Mouse (Mus musculus): ENCODE data around the gene Esrrg. TPM values are rescaled to one million over a fixed set of nuclear protein-coding genes. Genes with fewer than 3 reads are reported as not detected.

Esrrg gene
- polyA plus RNA-seq, 1 experiment = 0.27 TPM

- Histone ChIP-seq H3K36me3 (ENCODE audit: control insufficient read depth, insufficient read depth, low read length) (no peaks in the 10 kb centered on the region), H3K27ac (ENCODE audit: insufficient read depth, low read length) (no peak overlapping the region), H3K4me3 (ENCODE audit: extremely low read depth, insufficient read depth, insufficient read length) (no peak overlapping the region), H3K4me1 (ENCODE audit: control insufficient read depth, insufficient read depth, insufficient read length) (no peaks in the 10 kb centered on the region), H3K27me3 (ENCODE audit: control insufficient read depth, insufficient read depth, low read length) (no peaks in the 10 kb centered on the region)
- WGBS = 91% methylated on average over 20 of the region's 20 CpGs
- DNase-seq (ENCODE audit: low read depth in 1 of 2, low spot score in 2 of 2) = no peak
- TF ChIP-seq CTCF (IDR thresholded peaks at IDR 0.05; ENCODE audit: extremely low read depth, insufficient read depth, insufficient read length, insufficient replicate concordance) (no peak), POLR2A (IDR thresholded peaks at IDR 0.05; ENCODE audit: low read depth, low read length) (no peak)
These were observed 367.1 kb downstream of the Esrrg start for GRCm38 (mm10) chr1:187975465-187976352.

GRCm38 (mm10) chr1:187976353-187976730, 367.8 kb downstream of the Esrrg start:
- 36% methylated on average over 9 of the region's 9 CpGs for WGBS
- H3K27ac ChIP-seq (ENCODE audit: insufficient read depth, low read length) = no peak overlapping the region

DNA sequence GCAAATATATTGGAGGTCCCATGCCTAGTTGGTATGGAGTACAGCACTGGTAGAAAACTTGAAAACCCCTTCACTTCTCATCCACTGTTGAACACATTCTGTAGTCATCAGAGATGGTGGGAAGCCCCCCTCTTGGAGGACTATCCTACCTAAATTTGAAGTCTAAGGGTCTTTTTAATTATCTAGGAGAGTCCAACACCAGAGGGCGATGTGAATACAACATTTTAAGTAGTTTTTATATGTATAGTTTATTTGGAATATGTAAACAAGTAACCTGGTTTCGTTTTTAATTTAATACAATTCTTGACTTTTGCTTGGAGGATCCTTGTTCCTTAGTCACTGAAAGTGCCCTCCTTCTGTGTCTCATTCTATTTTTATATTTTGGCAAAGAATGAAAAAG, 372.4 kb downstream of the Esrrg start:
- DNase-seq (ENCODE audit: low read depth in 1 of 2, low spot score in 2 of 2) = no peak
- Histone ChIP-seq H3K36me3 (ENCODE audit: control insufficient read depth, insufficient read depth, low read length) (no peaks in the 10 kb centered on the region), H3K27ac (ENCODE audit: insufficient read depth, low read length) (no peak overlapping the region), H3K4me3 (ENCODE audit: extremely low read depth, insufficient read depth, insufficient read length) (no peak overlapping the region), H3K27me3 (ENCODE audit: control insufficient read depth, insufficient read depth, low read length) (no peaks in the 10 kb centered on the region), H3K4me1 (ENCODE audit: control insufficient read depth, insufficient read depth, insufficient read length) (no peaks in the 10 kb centered on the region)
- WGBS = 62% methylated on average over 2 of the region's 2 CpGs
- TF ChIP-seq POLR2A (IDR thresholded peaks at IDR 0.05; ENCODE audit: low read depth, low read length) (no peak), CTCF (IDR thresholded peaks at IDR 0.05; ENCODE audit: extremely low read depth, insufficient read depth, insufficient read length, insufficient replicate concordance) (no peak)

More at GRCm38 (mm10) chr1:187976353-187976730, 367.8 kb downstream of the Esrrg start:
- H3K27me3 ChIP-seq (ENCODE audit: control insufficient read depth, insufficient read depth, low read length) = no peaks in the 10 kb centered on the region
- no peak overlapping the region for H3K4me3 ChIP-seq (ENCODE audit: extremely low read depth, insufficient read depth, insufficient read length)
- H3K4me1 ChIP-seq (ENCODE audit: control insufficient read depth, insufficient read depth, insufficient read length) = no peaks in the 10 kb centered on the region
- no peak for TF ChIP-seq CTCF (IDR thresholded peaks at IDR 0.05; ENCODE audit: extremely low read depth, insufficient read depth, insufficient read length, insufficient replicate concordance)
- TF ChIP-seq POLR2A (IDR thresholded peaks at IDR 0.05; ENCODE audit: low read depth, low read length) = no peak
- DNase-seq (ENCODE audit: low read depth in 1 of 2, low spot score in 2 of 2) = no peak
- H3K36me3 ChIP-seq (ENCODE audit: control insufficient read depth, insufficient read depth, low read length) = no peaks in the 10 kb centered on the region

GRCm38 (mm10) chr1:187983177-187983576, 374.6 kb downstream of the Esrrg start:
- 65% methylated on average over 4 of the region's 4 CpGs for WGBS
- H3K4me1 ChIP-seq (ENCODE audit: control insufficient read depth, insufficient read depth, insufficient read length) = no peaks in the 10 kb centered on the region
- H3K27me3 ChIP-seq (ENCODE audit: control insufficient read depth, insufficient read depth, low read length) = no peaks in the 10 kb centered on the region
- no peak for TF ChIP-seq POLR2A (IDR thresholded peaks at IDR 0.05; ENCODE audit: low read depth, low read length)
- TF ChIP-seq CTCF (IDR thresholded peaks at IDR 0.05; ENCODE audit: extremely low read depth, insufficient read depth, insufficient read length, insufficient replicate concordance) = no peak
- H3K27ac ChIP-seq (ENCODE audit: insufficient read depth, low read length) = no peak overlapping the region
- DNase-seq (ENCODE audit: low read depth in 1 of 2, low spot score in 2 of 2) = no peak
- no peak overlapping the region for H3K4me3 ChIP-seq (ENCODE audit: extremely low read depth, insufficient read depth, insufficient read length)
- no peaks in the 10 kb centered on the region for H3K36me3 ChIP-seq (ENCODE audit: control insufficient read depth, insufficient read depth, low read length)

- TF ChIP-seq CTCF (IDR thresholded peaks at IDR 0.05; ENCODE audit: extremely low read depth, insufficient read depth, insufficient read length, insufficient replicate concordance) (no peak), POLR2A (IDR thresholded peaks at IDR 0.05; ENCODE audit: low read depth, low read length) (no peak)
- DNase-seq (ENCODE audit: low read depth in 1 of 2, low spot score in 2 of 2) = no peak
- no peaks in the 10 kb centered on the region for H3K4me1 ChIP-seq (ENCODE audit: control insufficient read depth, insufficient read depth, insufficient read length)
- H3K4me3 ChIP-seq (ENCODE audit: extremely low read depth, insufficient read depth, insufficient read length) = no peak overlapping the region
- H3K27me3 ChIP-seq (ENCODE audit: control insufficient read depth, insufficient read depth, low read length) = no peaks in the 10 kb centered on the region
- no peaks in the 10 kb centered on the region for H3K36me3 ChIP-seq (ENCODE audit: control insufficient read depth, insufficient read depth, low read length)
- H3K27ac ChIP-seq (ENCODE audit: insufficient read depth, low read length) = no peak overlapping the region
These were observed 381.6 kb downstream of the Esrrg start for GRCm38 (mm10) chr1:187990161-187990560.

GRCm38 (mm10) chr1:187997584-187998338, 389.2 kb downstream of the Esrrg start:
- no peak overlapping the region for H3K27ac ChIP-seq (ENCODE audit: insufficient read depth, low read length)
- DNase-seq (ENCODE audit: low read depth in 1 of 2, low spot score in 2 of 2) = no peak
- no peak for TF ChIP-seq CTCF (IDR thresholded peaks at IDR 0.05; ENCODE audit: extremely low read depth, insufficient read depth, insufficient read length, insufficient replicate concordance)
- TF ChIP-seq POLR2A (IDR thresholded peaks at IDR 0.05; ENCODE audit: low read depth, low read length) = no peak
- H3K27me3 ChIP-seq (ENCODE audit: control insufficient read depth, insufficient read depth, low read length) = peaks cover 2% of the 10 kb centered on the region; the same call in 1 of the 2 replicates
- peak overlapping the region; percentile 8; the same call in 1 of the 2 replicates for H3K4me3 ChIP-seq (ENCODE audit: extremely low read depth, insufficient read depth, insufficient read length)
- no peaks in the 10 kb centered on the region for H3K4me1 ChIP-seq (ENCODE audit: control insufficient read depth, insufficient read depth, insufficient read length)
- H3K36me3 ChIP-seq (ENCODE audit: control insufficient read depth, insufficient read depth, low read length) = no peaks in the 10 kb centered on the region
- WGBS = 4% methylated on average over 39 of the region's 39 CpGs
